Mouse (Mus musculus): ENCODE data around the gene Gm10031.
"Not testable (repeated sequence)": the region's sequence is repeated elsewhere in the genome, so short reads cannot be mapped to it uniquely, and the experiment has no call there.

Gm10031 gene

GRCm38 (mm10) chr1:156523842-156524241, at the start of gene Gm10031:
Gm10031 (plus strand) TSS chr1:156524012.
- DNase-seq (ENCODE audit: low read depth, low spot score) = not testable (repeated sequence)

GRCm38 (mm10) chr1:156474854-156475253, 49.0 kb upstream of the Gm10031 start:
- DNase-seq (ENCODE audit: low read depth, low spot score) = no peak

GRCm38 (mm10) chr1:156476016-156476415, 47.8 kb upstream of the Gm10031 start:
- DNase-seq (ENCODE audit: low read depth, low spot score) = no peak

- no peak for DNase-seq (ENCODE audit: low read depth, low spot score)
These were observed 47.3 kb upstream of the Gm10031 start for GRCm38 (mm10) chr1:156476535-156476934.

- DNase-seq (ENCODE audit: low read depth, low spot score) = no peak
These were observed 42.0 kb upstream of the Gm10031 start for GRCm38 (mm10) chr1:156481826-156482225.

- DNase-seq (ENCODE audit: low read depth, low spot score) = no peak
These were observed 36.3 kb upstream of the Gm10031 start for GRCm38 (mm10) chr1:156487498-156487897.

- DNase-seq (ENCODE audit: low read depth, low spot score) = no peak
These were observed 35.8 kb upstream of the Gm10031 start for GRCm38 (mm10) chr1:156488031-156488430.

- DNase-seq (ENCODE audit: low read depth, low spot score) = no peak
These were observed 32.5 kb upstream of the Gm10031 start for GRCm38 (mm10) chr1:156491226-156491796.

- DNase-seq (ENCODE audit: low read depth, low spot score) = no peak
These were observed 28.8 kb upstream of the Gm10031 start for GRCm38 (mm10) chr1:156495025-156495424.

- DNase-seq (ENCODE audit: low read depth, low spot score) = no peak
These were observed 26.9 kb upstream of the Gm10031 start for GRCm38 (mm10) chr1:156496910-156497309.

- peak; percentile 39 for DNase-seq (ENCODE audit: low read depth, low spot score)
These were observed 18.8 kb upstream of the Gm10031 start for GRCm38 (mm10) chr1:156504945-156505523.

GRCm38 (mm10) chr1:156505901-156506300, 17.9 kb upstream of the Gm10031 start:
- DNase-seq (ENCODE audit: low read depth, low spot score) = no peak

GRCm38 (mm10) chr1:156507753-156508152, 16.1 kb upstream of the Gm10031 start:
- DNase-seq (ENCODE audit: low read depth, low spot score) = no peak

- DNase-seq (ENCODE audit: low read depth, low spot score) = no peak
These were observed 3.6 kb upstream of the Gm10031 start for GRCm38 (mm10) chr1:156520136-156520780.

GRCm38 (mm10) chr1:156521796-156522517, 1.9 kb upstream of the Gm10031 start:
- DNase-seq (ENCODE audit: low read depth, low spot score) = peak; percentile 94

- DNase-seq (ENCODE audit: low read depth, low spot score) = not testable (repeated sequence)
These were observed 8.8 kb downstream of the Gm10031 start for GRCm38 (mm10) chr1:156532476-156533175.

- no peak for DNase-seq (ENCODE audit: low read depth, low spot score)
These were observed 9.7 kb downstream of the Gm10031 start for GRCm38 (mm10) chr1:156533483-156533882.

GRCm38 (mm10) chr1:156533911-156534310, 10.1 kb downstream of the Gm10031 start:
- DNase-seq (ENCODE audit: low read depth, low spot score) = no peak

- no peak for DNase-seq (ENCODE audit: low read depth, low spot score)
These were observed 13.2 kb downstream of the Gm10031 start for GRCm38 (mm10) chr1:156537031-156537430.

GRCm38 (mm10) chr1:156537701-156538100, 13.9 kb downstream of the Gm10031 start:
- no peak for DNase-seq (ENCODE audit: low read depth, low spot score)

GRCm38 (mm10) chr1:156538382-156538781, 14.6 kb downstream of the Gm10031 start:
- DNase-seq (ENCODE audit: low read depth, low spot score) = peak; percentile 57
